Mouse (Mus musculus) megakaryocyte, embryonic 14.5 days (primary cell): ENCODE measurements around the gene Apobec3.

Experiments
- FLI1 ChIP-seq: IDR thresholded peaks from 2 replicates; pipeline ENCODE4 v1.6.1; 2012; ENCODE audit warnings: low read length, inconsistent platforms, mixed read lengths
- GATA1 ChIP-seq: IDR thresholded peaks from 3 replicates; pipeline ENCODE4 v1.6.1; 2012; ENCODE audit warnings: mixed read lengths, low read length, inconsistent platforms, borderline replicate concordance

GRCm38 (mm10) chr15:79842985-79843384, 48.5 kb upstream of the Apobec3 start:
- TF ChIP-seq GATA1 (no peak), FLI1 (no peak)
